Mouse (Mus musculus) bone marrow macrophage, adult 2 months (primary cell): ENCODE data around the gene Mdga2.

ENCODE experiments used
- CTCF ChIP-seq: IDR thresholded peaks from 2 replicates; pipeline ENCODE4 v1.5.1; 2012; ENCODE audit warnings: low read depth, mild to moderate bottlenecking, low read length, moderate library complexity
- POLR2A ChIP-seq: IDR thresholded peaks from 2 replicates; pipeline ENCODE4 v1.6.1; 2012; ENCODE audit warnings: mild to moderate bottlenecking, low read depth, low read length, borderline replicate concordance

DNA sequence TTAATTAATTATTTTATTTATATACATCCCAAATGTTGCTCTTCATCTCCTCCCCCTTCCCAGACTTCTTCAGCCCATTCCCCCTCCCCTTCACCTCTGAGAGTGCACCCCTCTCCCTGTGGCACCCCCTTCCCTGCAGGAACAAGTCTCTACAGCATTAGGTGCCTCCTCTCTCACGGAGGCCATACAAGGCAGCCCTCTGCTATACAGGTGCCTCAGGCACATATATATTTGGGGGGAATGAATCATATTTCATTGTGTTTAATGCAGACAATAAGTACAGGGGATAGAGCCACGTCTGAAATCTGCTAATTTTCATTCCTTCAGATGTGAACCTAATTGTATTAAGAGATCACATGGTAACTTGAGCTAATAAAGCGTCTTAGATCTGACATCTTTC lies 69.3 kb downstream of the Mdga2 start:
- no peak for TF ChIP-seq POLR2A
- no peak for TF ChIP-seq CTCF
